Mouse (Mus musculus): ENCODE results near the gene Fam213b. TPM values are rescaled to one million over a fixed set of nuclear protein-coding genes. Genes with fewer than 3 reads are reported as not detected.

The Fam213b gene
- total RNA-seq, 2 experiments from 2014 or later: 67.9 to 100 TPM

- DNase-seq: no peak
- no peak overlapping the region for H3K4me3 ChIP-seq
- intact Hi-C loops (cut with DNase I): no loop called here
- no peak for TF ChIP-seq CTCF (IDR thresholded peaks at IDR 0.05)
- no peak overlapping the region for H3K27ac ChIP-seq
Observed at GRCm38 (mm10) chr4:154935788-154936187, 36.9 kb upstream of the Fam213b start.

DNA sequence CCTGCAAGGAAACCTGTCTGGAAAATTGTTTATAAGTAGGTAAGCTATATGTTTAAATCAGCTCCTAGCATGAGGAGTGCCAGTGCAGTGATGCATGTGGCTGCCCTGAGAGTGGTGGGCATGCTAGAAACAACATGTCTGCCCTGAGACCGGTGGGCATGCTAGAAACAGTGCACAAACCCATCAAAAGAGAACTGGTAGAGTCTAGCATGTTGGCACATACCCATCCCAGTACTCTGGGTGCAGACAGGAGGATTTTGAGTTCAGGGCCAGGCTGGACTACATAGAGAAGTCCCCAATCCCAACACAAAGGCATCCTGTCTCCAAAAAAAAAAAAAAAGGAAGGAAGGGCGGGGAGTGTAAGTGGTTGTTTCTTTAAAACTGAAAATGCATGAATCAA lies 35.9 kb upstream of the Fam213b start:
- H3K4me3 ChIP-seq: no peak overlapping the region
- no peak for TF ChIP-seq CTCF (IDR thresholded peaks at IDR 0.05)
- H3K27ac ChIP-seq: no peak overlapping the region
- intact Hi-C loops (cut with DNase I): no loop called here
- no peak for DNase-seq

DNA sequence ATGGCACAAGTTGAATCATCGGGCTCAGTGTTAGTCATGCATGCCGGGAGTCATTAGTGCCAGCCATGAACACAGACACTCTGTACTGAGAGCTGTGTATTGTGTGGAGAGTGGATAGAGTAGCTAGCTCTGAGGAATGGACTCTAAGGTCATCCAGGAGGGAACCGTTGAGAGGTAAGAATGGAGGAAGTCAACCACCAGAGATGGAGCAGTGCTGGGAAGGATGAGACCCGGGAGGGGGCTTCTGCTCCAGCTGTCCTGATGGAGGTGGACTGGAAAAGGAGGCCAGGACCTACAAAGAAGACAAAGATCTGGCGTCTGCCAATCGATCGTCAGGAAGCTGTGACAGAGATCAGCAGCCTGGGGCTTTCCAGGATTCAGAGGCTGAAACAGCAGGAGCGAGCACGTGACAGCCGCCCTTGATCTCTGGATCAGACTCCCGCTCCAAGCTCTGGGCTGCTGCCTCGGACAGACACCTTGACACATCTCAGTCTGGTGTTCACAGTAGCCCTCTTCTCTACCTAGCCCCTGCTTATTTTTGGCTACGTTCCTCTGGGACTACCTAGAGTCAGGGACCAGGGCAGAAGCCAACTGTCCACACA lies 34.5 kb upstream of the Fam213b start:
- intact Hi-C loops (cut with DNase I): no loop called here
- DNase-seq: no peak
- no peak overlapping the region for H3K27ac ChIP-seq
- no peak for TF ChIP-seq CTCF (IDR thresholded peaks at IDR 0.05)
- H3K4me3 ChIP-seq: no peak overlapping the region

GRCm38 (mm10) chr4:154929088-154929660 lies 30.2 kb upstream of the Fam213b start:
- peak overlapping the region; percentile 85 for H3K27ac ChIP-seq
- DNase-seq: peak; percentile 72
- peak overlapping the region; percentile 4 for H3K4me3 ChIP-seq
- TF ChIP-seq CTCF (IDR thresholded peaks at IDR 0.05): no peak
- intact Hi-C loops (cut with DNase I): no loop called here

GRCm38 (mm10) chr4:154928395-154929087 lies 29.6 kb upstream of the Fam213b start, which contains the start of gene Tnfrsf14:
TSS of gene Tnfrsf14 (minus strand) at chr4:154928563.
- Histone ChIP-seq H3K27ac (peak within 1 kb of the TSS; percentile 85), H3K4me3 (peak within 1 kb of the TSS; percentile 74)
- TF ChIP-seq CTCF (IDR thresholded peaks at IDR 0.05): no peak
- intact Hi-C loops (cut with DNase I): no loop called here
- DNase-seq: no peak

GRCm38 (mm10) chr4:154927899-154928337 lies 29.0 kb upstream of the Fam213b start:
- intact Hi-C loops (cut with DNase I): no loop called here
- H3K4me3 ChIP-seq: peak overlapping the region; percentile 74
- DNase-seq: peak; percentile 53
- TF ChIP-seq CTCF (IDR thresholded peaks at IDR 0.05): no peak
- peak overlapping the region; percentile 85 for H3K27ac ChIP-seq

GRCm38 (mm10) chr4:154926969-154927898 lies 28.3 kb upstream of the Fam213b start:
- TF ChIP-seq CTCF (IDR thresholded peaks at IDR 0.05): no peak
- DNase-seq: no peak
- peak overlapping the region; percentile 74 for H3K4me3 ChIP-seq
- H3K27ac ChIP-seq: peak overlapping the region; percentile 85
- intact Hi-C loops (cut with DNase I): no loop called here

DNA sequence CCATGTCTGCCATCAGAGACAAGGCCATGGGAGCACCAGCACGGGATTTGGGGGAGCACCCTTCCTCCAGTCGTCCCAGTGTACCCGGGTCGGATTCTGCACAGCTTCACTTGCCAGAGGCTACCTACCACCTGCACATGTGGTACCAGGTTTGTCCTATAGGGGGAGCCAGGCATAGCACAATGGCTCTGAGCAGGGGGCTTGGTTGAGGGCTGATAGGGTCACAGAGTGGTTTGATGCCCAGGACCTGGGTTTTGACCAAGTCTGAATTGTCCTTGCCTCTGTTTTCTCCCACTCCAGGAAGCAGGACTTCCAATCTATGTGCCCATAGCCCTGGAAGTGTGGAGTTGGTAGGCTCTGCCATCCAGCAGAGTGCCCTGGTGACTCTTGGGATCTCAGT lies 26.5 kb upstream of the Fam213b start:
- Histone ChIP-seq H3K4me3 (no peak overlapping the region), H3K27ac (no peak overlapping the region)
- TF ChIP-seq CTCF (IDR thresholded peaks at IDR 0.05): peak; percentile 59
- no peak for DNase-seq
- intact Hi-C loops (cut with DNase I): no loop called here

DNA sequence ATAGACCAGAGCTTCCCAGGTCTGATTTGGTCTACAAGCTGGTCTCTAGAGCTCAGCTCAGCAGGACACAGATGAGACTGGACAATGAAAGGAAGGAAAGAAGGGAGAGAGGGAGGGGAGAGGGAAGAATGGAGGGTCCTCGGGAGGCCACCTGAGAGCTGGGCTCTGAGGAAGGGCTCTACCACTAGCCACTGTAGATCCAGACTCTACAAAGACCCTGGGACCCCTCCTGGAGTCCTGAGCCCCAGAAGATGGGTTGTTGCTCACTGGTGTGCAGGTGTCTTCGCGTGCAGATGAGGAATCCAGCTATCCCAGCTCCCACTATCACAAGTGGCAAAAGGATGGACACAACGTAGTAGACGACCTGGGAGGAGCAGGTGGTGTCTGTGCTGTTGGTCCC lies 24.0 kb upstream of the Fam213b start:
- TF ChIP-seq CTCF (IDR thresholded peaks at IDR 0.05): no peak

GRCm38 (mm10) chr4:154922291-154922690 lies 23.4 kb upstream of the Fam213b start:
- intact Hi-C loops (cut with DNase I): no loop called here
- TF ChIP-seq CTCF (IDR thresholded peaks at IDR 0.05): no peak
- Histone ChIP-seq H3K4me3 (no peak overlapping the region), H3K27ac (peak overlapping the region; percentile 53; the same call in 1 of the 2 replicates)
- peak; percentile 78 for DNase-seq

More for the DNA sequence above, 24.0 kb upstream of the Fam213b start:
- DNase-seq: no peak
- H3K4me3 ChIP-seq: no peak overlapping the region
- 0 out of 2 replicates have a peak overlapping the region, but pooled peaks have one; percentile 53 for H3K27ac ChIP-seq
- intact Hi-C loops (cut with DNase I): no loop called here

GRCm38 (mm10) chr4:154916662-154917061 lies 17.7 kb upstream of the Fam213b start:
- Histone ChIP-seq H3K27ac (no peak overlapping the region), H3K4me3 (no peak overlapping the region)
- no peak for DNase-seq
- no peak for TF ChIP-seq CTCF (IDR thresholded peaks at IDR 0.05)
- intact Hi-C loops (cut with DNase I): no loop called here

- Histone ChIP-seq H3K4me3 (no peak overlapping the region), H3K27ac (no peak overlapping the region)
- DNase-seq: no peak
- intact Hi-C loops (cut with DNase I): no loop called here
- no peak for TF ChIP-seq CTCF (IDR thresholded peaks at IDR 0.05)
Observed at GRCm38 (mm10) chr4:154915286-154915685, 16.4 kb upstream of the Fam213b start.

All from gastrocnemius, adult 2 months (tissue).